Mouse (Mus musculus): ENCODE data around the gene Tmem18. TPM values are rescaled to one million over a fixed set of nuclear protein-coding genes. Genes with fewer than 3 reads are reported as not detected.

Gene Tmem18
- polyA plus RNA-seq, 1 experiment from 2014 or later: 30.6 TPM

DNA sequence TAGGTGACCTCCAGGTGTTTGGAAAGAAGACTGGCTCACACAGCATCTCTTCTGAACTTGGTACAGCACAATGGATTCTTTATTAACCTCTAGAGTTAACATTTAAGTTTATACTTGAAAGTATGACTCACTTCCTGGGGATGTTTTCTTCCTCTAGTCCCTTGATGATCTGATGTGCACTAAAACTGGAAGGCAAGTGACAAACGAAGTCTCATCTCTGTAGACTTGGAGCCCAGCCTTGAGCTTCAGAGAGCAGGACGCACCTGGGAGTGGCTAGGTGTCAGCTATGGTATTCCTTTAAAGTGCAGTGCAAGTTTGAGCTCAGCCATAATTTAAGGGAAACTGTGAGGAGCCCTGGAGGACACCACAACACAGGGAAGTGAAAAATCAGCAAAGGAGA, 15.2 kb downstream of the Tmem18 start:
- Histone ChIP-seq H3K27me3 (no peaks in the 10 kb centered on the region), H3K27ac (no peak overlapping the region), H3K9ac (no peak overlapping the region), H3K36me3 (no peaks in the 10 kb centered on the region), H3K4me2 (replicated peaks) (no peak overlapping the region), H3K9me3 (no peaks in the 10 kb centered on the region), H3K4me1 (peaks cover 31% of the 10 kb centered on the region), H3K4me3 (no peak overlapping the region)
- no peak for ATAC-seq (ENCODE audit: insufficient number of reproducible peaks, insufficient read depth, low FRiP score, low TSS enrichment)
- WGBS: 70% methylated on average over 2 of the region's 2 CpGs

DNA sequence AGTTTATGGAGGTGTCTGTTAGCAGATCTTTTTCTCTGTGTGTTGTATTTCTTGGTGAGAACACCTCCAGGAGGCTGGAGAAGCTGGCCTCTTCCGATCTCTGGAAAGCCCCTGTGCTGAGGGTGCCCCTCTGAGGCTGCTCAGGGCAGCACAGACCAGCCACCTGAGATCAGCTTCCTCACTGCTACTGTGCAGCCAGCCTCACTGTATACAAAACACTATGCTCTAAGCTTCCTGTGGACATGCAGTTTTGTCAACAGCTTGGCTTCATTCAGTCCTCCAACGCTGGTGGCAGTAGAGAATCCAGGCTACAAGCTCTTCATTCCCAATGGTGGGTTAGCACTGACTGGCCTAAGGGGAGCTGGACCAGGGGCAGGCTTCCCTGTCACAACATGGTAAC, 15.8 kb downstream of the Tmem18 start:
- H3K4me3 ChIP-seq: no peak overlapping the region
- no peak overlapping the region for H3K9ac ChIP-seq
- H3K4me2 ChIP-seq (replicated peaks): no peak overlapping the region
- H3K27me3 ChIP-seq: no peaks in the 10 kb centered on the region
- no peaks in the 10 kb centered on the region for H3K9me3 ChIP-seq
- no peak overlapping the region for H3K27ac ChIP-seq
- H3K36me3 ChIP-seq: no peaks in the 10 kb centered on the region
- H3K4me1 ChIP-seq: peaks cover 36% of the 10 kb centered on the region
- 82% methylated on average over 2 of the region's 2 CpGs for WGBS
- no peak for ATAC-seq (ENCODE audit: insufficient number of reproducible peaks, insufficient read depth, low FRiP score, low TSS enrichment)

DNA sequence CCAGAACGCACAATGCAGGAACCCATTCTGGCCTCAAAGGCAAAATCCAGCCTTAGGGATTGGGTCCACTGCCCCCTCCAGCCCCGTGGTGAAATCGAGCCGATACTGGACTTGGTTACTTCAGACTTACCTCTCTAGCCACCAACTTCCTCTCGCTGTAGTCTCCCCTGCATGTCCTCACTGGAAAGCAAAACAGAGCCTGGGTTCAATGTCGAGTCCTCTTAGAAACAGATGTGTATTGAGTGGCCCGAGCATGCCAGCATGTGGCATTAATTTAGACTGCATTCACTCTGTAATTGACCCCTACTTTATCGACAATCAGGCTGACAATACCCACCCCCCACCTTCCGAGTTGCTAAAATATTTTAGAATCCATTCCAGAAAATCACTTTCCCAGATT, 19.8 kb downstream of the Tmem18 start:
- peak overlapping the region; percentile 14; the same call in 1 of the 2 replicates for H3K4me2 ChIP-seq (replicated peaks)
- peaks cover 43% of the 10 kb centered on the region for H3K4me1 ChIP-seq
- WGBS: 20% methylated on average over 9 of the region's 9 CpGs
- no peaks in the 10 kb centered on the region for H3K9me3 ChIP-seq
- no peak overlapping the region for H3K4me3 ChIP-seq
- no peak overlapping the region for H3K9ac ChIP-seq
- H3K27me3 ChIP-seq: no peaks in the 10 kb centered on the region
- no peaks in the 10 kb centered on the region for H3K36me3 ChIP-seq
- peak; percentile 69 for ATAC-seq (ENCODE audit: insufficient number of reproducible peaks, insufficient read depth, low FRiP score, low TSS enrichment)
- peak overlapping the region; percentile 69 for H3K27ac ChIP-seq

DNA sequence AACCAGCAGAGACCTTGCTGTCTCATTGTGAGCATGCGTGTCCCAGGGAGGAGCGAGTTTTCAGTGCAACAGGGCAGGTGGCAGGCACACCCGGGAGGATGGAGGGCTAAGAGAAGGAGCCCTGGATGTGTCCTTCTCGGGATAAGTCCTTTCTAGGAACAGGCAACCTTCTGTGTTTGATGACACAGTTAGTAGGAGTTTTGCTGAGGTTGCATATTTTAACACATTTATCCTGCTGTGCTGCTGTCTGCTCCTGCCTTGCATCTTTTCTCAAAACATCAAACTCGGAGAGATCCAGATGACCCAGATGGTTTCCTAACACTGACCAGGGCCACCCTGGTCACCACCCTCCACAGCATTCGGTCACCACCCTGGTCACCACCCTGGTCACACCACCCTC, 20.6 kb downstream of the Tmem18 start:
- Histone ChIP-seq H3K9me3 (no peaks in the 10 kb centered on the region), H3K27me3 (no peaks in the 10 kb centered on the region), H3K27ac (peak overlapping the region; percentile 72), H3K36me3 (no peaks in the 10 kb centered on the region), H3K9ac (no peak overlapping the region), H3K4me2 (replicated peaks) (no peak overlapping the region), H3K4me1 (peaks cover 41% of the 10 kb centered on the region), H3K4me3 (no peak overlapping the region)
- ATAC-seq (ENCODE audit: insufficient number of reproducible peaks, insufficient read depth, low FRiP score, low TSS enrichment): no peak
- WGBS: 42% methylated on average over 6 of the region's 6 CpGs

DNA sequence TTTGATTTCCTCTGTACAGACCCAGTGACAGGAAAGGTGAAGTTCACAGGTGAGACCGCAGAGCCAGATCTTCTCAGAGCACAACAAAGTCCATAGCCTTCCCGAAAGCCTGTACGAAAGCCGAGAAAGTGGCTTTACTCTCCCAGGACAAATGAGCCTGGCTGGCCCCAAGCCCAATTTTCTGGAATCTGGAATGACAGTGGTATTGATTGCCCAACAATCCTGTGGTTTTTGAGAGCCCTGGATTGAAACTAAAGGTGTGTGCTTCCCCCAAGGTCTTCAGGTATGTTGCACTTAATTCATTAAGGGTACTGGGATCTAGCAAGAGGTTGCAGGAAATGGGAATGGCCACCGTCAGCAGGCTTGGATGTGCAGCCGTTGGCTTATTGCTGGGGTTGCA, 21.7 kb downstream of the Tmem18 start:
- Histone ChIP-seq H3K9ac (no peak overlapping the region), H3K4me1 (peaks cover 36% of the 10 kb centered on the region), H3K4me2 (replicated peaks) (no peak overlapping the region), H3K36me3 (no peaks in the 10 kb centered on the region), H3K4me3 (no peak overlapping the region), H3K9me3 (no peaks in the 10 kb centered on the region), H3K27me3 (no peaks in the 10 kb centered on the region), H3K27ac (no peak overlapping the region)
- ATAC-seq (ENCODE audit: insufficient number of reproducible peaks, insufficient read depth, low FRiP score, low TSS enrichment): no peak
- 80% methylated on average over 6 of the region's 6 CpGs for WGBS

DNA sequence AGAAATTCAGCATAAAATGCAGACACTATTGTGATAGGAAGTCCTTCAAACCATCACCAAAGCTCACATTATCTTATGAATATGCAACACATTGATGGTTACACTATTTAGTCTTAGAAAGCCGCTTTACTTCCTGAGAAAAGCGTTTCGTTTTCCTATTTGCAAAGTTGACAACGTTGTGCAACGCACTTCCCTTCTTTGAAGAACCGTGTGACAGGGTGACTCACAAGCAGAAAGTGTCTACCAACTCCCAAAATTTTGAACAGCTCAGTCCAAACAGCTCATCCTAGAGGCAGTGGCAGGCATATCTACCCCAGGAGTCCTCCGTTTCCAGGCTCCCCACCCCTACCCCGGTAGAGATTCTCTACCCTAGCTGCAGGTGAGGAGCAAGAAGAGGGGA, 22.5 kb downstream of the Tmem18 start:
- no peak overlapping the region for H3K4me2 ChIP-seq (replicated peaks)
- no peak for ATAC-seq (ENCODE audit: insufficient number of reproducible peaks, insufficient read depth, low FRiP score, low TSS enrichment)
- H3K9me3 ChIP-seq: no peaks in the 10 kb centered on the region
- H3K36me3 ChIP-seq: no peaks in the 10 kb centered on the region
- H3K4me1 ChIP-seq: peaks cover 35% of the 10 kb centered on the region
- WGBS: 81% methylated on average over 8 of the region's 8 CpGs
- H3K9ac ChIP-seq: no peak overlapping the region
- no peaks in the 10 kb centered on the region for H3K27me3 ChIP-seq
- no peak overlapping the region for H3K27ac ChIP-seq
- H3K4me3 ChIP-seq: no peak overlapping the region

DNA sequence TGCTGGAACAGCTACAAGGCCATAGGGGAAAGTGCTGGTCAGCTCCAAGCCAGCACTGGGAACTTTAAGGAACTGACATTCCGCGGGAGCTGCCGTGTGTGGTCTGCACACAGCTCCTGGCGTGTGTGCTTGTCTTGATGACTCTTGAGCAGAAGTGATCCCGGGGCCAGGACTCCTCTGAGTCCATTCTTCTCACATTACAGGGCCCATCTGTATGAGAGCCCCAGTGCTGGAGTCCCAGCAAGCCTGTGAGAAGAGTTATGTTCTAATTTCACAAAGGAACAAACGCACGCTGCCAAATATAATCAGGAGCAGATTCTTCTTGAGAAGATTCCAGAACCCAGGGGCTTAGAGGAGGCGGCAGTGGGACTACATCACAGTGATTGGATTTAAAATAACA, 34.2 kb downstream of the Tmem18 start:
- ATAC-seq (ENCODE audit: insufficient number of reproducible peaks, insufficient read depth, low FRiP score, low TSS enrichment): no peak
- Histone ChIP-seq H3K27ac (no peak overlapping the region), H3K9ac (no peak overlapping the region), H3K4me1 (peaks cover 12% of the 10 kb centered on the region), H3K4me2 (replicated peaks) (no peak overlapping the region), H3K9me3 (peaks cover 4% of the 10 kb centered on the region; the same call in 1 of the 2 replicates), H3K36me3 (no peaks in the 10 kb centered on the region), H3K27me3 (no peaks in the 10 kb centered on the region), H3K4me3 (no peak overlapping the region)
- 16% methylated on average over 8 of the region's 8 CpGs for WGBS

DNA sequence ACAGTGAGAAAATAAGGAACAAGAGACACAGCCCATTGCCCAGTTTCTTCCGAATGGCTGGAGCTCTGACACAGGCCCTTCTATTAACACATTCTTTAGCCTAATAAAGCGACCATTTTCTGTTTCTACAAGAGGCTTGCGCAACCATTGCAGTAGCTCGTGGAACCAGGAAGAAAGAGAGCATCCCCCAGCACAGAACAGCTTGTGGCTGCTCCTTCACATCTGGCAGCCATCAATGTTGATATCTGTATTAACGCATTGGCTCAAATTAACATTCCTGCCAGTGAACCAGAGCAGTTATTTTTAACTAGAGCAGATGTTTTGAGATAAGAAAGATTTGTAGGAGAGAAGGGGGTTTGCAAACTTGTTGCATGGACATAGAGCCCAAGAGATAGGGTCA, 44.2 kb downstream of the Tmem18 start:
- 38% methylated on average over 5 of the region's 5 CpGs for WGBS
- no peak overlapping the region for H3K4me3 ChIP-seq
- no peak overlapping the region for H3K9ac ChIP-seq
- no peaks in the 10 kb centered on the region for H3K27me3 ChIP-seq
- H3K9me3 ChIP-seq: no peaks in the 10 kb centered on the region
- no peak overlapping the region for H3K27ac ChIP-seq
- H3K4me2 ChIP-seq (replicated peaks): no peak overlapping the region
- peaks cover 12% of the 10 kb centered on the region for H3K4me1 ChIP-seq
- H3K36me3 ChIP-seq: no peaks in the 10 kb centered on the region
- no peak for ATAC-seq (ENCODE audit: insufficient number of reproducible peaks, insufficient read depth, low FRiP score, low TSS enrichment)

DNA sequence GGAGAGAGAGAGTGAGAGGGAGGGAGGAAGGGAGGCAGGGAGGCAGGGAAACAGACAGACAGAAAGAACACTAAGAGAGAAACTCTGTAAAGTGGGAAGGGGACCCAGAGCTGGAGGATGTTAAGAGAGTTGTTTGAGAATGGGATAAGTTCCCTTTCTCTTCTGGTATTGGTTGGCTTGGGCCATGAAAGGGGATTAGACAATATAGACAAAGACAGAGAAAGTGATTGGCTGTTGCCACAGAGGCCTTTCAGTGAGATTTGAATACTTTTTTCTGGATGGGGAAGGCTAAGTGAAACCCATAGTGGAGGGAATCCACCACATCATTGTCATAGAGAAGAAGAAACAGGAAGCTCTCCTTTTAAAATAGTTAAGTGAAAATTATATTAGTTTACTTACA, 50.3 kb downstream of the Tmem18 start:
- H3K9me3 ChIP-seq: no peaks in the 10 kb centered on the region
- H3K9ac ChIP-seq: no peak overlapping the region
- H3K4me1 ChIP-seq: no peaks in the 10 kb centered on the region
- no peak overlapping the region for H3K27ac ChIP-seq
- no peak overlapping the region for H3K4me2 ChIP-seq (replicated peaks)
- H3K36me3 ChIP-seq: no peaks in the 10 kb centered on the region
- no peak for ATAC-seq (ENCODE audit: insufficient number of reproducible peaks, insufficient read depth, low FRiP score, low TSS enrichment)
- no peaks in the 10 kb centered on the region for H3K27me3 ChIP-seq
- H3K4me3 ChIP-seq: no peak overlapping the region

Small RNAs within 50 kb of the gene (microRNA-seq; reads per million reads assigned to microRNA genes)
- gene Gm25243: not detected

Other genes with a start within 250 kb of the Tmem18 start
- 2.0 TPM in 2 replicates for gene Sntg2, start 211.1 kb upstream of the Tmem18 start, polyA plus RNA-seq (2016; fragmentation: Nextera tagmentation; extraction: Ambion mirVana)

All from embryonic facial prominence, embryonic 12.5 days (tissue).